In the genomic region with DNA sequence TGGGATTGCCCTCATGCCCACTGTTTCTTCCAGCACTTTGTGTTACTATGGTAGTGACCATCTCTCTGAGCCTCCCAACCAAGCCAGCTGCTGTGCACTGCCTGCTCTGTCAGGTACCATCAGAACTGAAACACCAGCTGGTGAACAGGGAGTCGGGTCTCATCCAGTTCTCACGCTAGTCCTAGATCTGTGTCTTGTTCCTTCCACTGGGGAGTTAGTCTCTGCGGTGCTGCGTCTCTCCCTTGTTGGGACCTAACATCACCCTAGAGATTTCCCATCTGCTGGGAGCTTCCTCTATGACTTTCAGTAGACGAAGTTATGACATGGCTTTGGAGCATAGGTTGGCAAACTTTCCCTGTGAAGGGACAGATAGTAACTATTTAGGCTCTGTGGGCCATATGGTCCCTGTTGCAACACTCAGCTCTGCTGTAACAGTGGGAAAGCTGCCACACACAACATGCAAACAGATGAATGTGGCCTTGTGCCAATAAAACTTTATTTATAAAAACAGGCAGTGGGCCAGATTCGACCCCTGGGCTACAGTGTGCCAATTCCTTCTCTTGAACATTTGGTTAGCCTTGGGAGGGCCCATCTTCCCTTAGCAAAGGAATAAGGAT, we compare ENCODE assay signal across 15 mouse cellular contexts.
DNase-seq lines count a peak whose midpoint lies in the region; ATAC-seq lines count a peak whose summit lies in the region.
"Had no signal": no experiment of that assay in that cellular context is flagged by ENCODE, and none has a peak within 500 bp of the region (broad histone marks: within the 10 kb centered on the region; RNA-seq: fewer than 3 reads in every experiment).

No protein-coding gene starts in this region.

- H3K4me2 ChIP-seq in hindbrain, embryonic 15.5 days, result no peak overlapping the region
- H3K4me2 ChIP-seq in hindbrain, embryonic 13.5 days, result no peak overlapping the region
- H3K4me2 ChIP-seq: intestine, embryonic 15.5 days; midbrain, embryonic 13.5 days had no signal

- 82% methylated on average over 6 of the region's 6 CpGs for WGBS in hindbrain, embryonic 15.5 days
- 89% methylated on average over 6 of the region's 6 CpGs for WGBS in hindbrain, embryonic 13.5 days

- H3K27ac ChIP-seq in hindbrain, embryonic 15.5 days (replicated peaks), result no peak overlapping the region
- no peak overlapping the region for H3K27ac ChIP-seq in hindbrain, embryonic 13.5 days
- H3K27ac ChIP-seq: gastrocnemius, adult 2 months; intestine, embryonic 15.5 days; midbrain, embryonic 13.5 days had no signal

- intact Hi-C loops in left cerebral cortex, postnatal 14 days (cut with DNase I), result no loop called here

- DNase-seq in adipocyte (ENCODE audit: low spot score), result peak; percentile 34
- peak; percentile 30 for DNase-seq in brain, adult 2 months (ENCODE audit: low read depth, low spot score)
- peak; percentile 56 to 81 for DNase-seq in layer of hippocampus, adult 18-20 months (ENCODE audit: low spot score in 2 of 2)
- DNase-seq in kidney, adult 9 months, result no peak
- DNase-seq in left cerebral cortex, postnatal 14 days (ENCODE audit: low spot score in 2 of 2), result no peak
- DNase-seq: adrenal gland, adult 2 months; gastrocnemius, adult 2 months; kidney, postnatal 36 days; retina, postnatal 1 day had no signal

- H3K9me3 ChIP-seq in hindbrain, embryonic 15.5 days, result no peaks in the 10 kb centered on the region
- no peaks in the 10 kb centered on the region for H3K9me3 ChIP-seq in hindbrain, embryonic 13.5 days
- H3K9me3 ChIP-seq: intestine, embryonic 15.5 days; midbrain, embryonic 13.5 days had no signal

- 0 out of 2 replicates have a peak, but pooled peaks cover 6% of the 10 kb centered on the region for H3K4me1 ChIP-seq in hindbrain, embryonic 15.5 days (replicated peaks)
- H3K4me1 ChIP-seq in hindbrain, embryonic 13.5 days (replicated peaks), result peaks cover 9% of the 10 kb centered on the region; the same call in 1 of the 2 replicates
- H3K4me1 ChIP-seq: intestine, embryonic 15.5 days; midbrain, embryonic 13.5 days had no signal

- peak; percentile 55; the same call in 1 of the 2 replicates for ATAC-seq in hindbrain, embryonic 15.5 days (ENCODE audit: low FRiP score, low read depth)
- no peak for ATAC-seq in hindbrain, embryonic 13.5 days (ENCODE audit: low FRiP score)
- ATAC-seq: intestine, embryonic 15.5 days; midbrain, embryonic 13.5 days; Patski had no signal

- no peaks in the 10 kb centered on the region for H3K27me3 ChIP-seq in hindbrain, embryonic 15.5 days
- H3K27me3 ChIP-seq in hindbrain, embryonic 13.5 days, result no peaks in the 10 kb centered on the region
- H3K27me3 ChIP-seq: CH12.LX; intestine, embryonic 15.5 days; midbrain, embryonic 13.5 days had no signal

- no peak overlapping the region for H3K9ac ChIP-seq in hindbrain, embryonic 15.5 days
- no peak overlapping the region for H3K9ac ChIP-seq in hindbrain, embryonic 13.5 days
- H3K9ac ChIP-seq: intestine, embryonic 15.5 days; midbrain, embryonic 13.5 days had no signal

- no peaks in the 10 kb centered on the region; the same call in 1 of the 2 replicates for H3K36me3 ChIP-seq in hindbrain, embryonic 15.5 days
- H3K36me3 ChIP-seq in hindbrain, embryonic 13.5 days, result peaks cover 9% of the 10 kb centered on the region
- H3K36me3 ChIP-seq: intestine, embryonic 15.5 days had no signal

- no peak overlapping the region for H3K4me3 ChIP-seq in hindbrain, embryonic 15.5 days
- no peak overlapping the region for H3K4me3 ChIP-seq in hindbrain, embryonic 13.5 days
- H3K4me3 ChIP-seq: gastrocnemius, adult 2 months; intestine, embryonic 15.5 days; midbrain, embryonic 13.5 days had no signal

Comparison
In these comparisons a context has a peak if more than half of its experiments do, and no peak if none do; other contexts are left out.
1. DNase-seq: peak in adipocyte (single experiment), brain, adult 2 months (single experiment) and layer of hippocampus, adult 18-20 months (2 of 2); none in kidney, adult 9 months (single experiment) and left cerebral cortex, postnatal 14 days (0 of 2).